Mouse (Mus musculus) kidney, adult 18-20 months (tissue): ENCODE measurements around the gene Cerkl.

Experiments
- DNase-seq: peaks from one replicate; pipeline ENCODE4 v3.0.0; 2021

Cerkl gene

GRCm38 (mm10) chr2:79309454-79310118 is 147.0 kb downstream of the Cerkl start:
- DNase-seq, result no peak

DNA sequence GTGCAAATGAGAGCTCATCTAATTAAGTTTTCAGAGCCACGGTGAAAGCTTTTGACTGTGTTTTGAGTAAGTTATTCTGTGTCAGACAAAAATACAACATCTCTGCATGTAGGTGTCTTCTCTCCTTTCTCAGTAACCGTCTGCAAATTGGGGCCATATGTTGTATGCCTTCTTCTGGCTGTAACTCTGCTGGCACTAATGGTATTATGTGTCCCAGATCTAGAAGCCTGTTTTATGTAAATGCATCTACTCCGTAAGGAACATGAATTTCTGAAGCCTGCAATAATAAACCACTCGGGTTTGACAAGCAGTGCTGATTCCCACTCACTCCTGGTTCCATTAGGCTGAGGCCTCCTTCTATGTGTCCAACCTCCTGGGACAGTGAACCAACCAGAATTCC is 149.0 kb downstream of the Cerkl start:
- DNase-seq, result no peak

DNA sequence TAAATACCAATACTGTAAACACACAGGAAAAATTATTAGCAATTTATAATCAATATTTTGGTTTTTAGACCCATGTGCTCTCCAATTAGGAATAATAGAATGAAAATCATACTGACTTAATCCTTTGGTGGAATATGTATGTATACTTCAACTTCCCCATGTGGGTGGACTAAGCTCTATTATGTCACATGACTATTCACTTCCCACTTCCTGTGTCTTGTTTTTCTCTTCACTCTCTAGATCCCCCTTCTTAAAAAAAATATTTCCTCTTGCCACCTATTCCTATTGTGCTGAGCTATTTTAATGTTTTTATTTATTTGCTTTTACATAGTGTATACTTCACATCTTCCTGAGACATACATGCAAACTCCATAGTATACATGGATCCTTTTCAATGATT is 154.2 kb downstream of the Cerkl start:
- no peak for DNase-seq

GRCm38 (mm10) chr2:79292431-79292830 is 164.2 kb downstream of the Cerkl start:
- DNase-seq, result no peak

DNA sequence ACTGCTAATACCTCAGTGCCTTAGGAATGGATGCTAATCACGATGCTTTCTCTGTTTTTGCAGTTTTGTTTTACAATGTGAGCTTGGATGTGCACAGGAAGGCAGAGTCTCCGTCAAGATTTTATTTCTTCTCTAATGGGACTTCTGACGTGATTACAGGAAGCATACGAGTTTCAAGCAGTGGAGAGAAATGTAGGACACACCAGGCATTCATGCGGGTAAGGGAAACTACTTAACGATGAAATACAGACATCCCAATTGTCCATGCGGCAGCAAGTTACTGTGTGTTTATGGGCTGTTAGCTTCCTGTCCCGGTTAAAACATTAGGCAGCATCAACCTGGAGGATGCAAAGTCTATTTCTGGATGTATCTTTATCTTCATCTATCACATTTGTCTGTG is 164.7 kb downstream of the Cerkl start:
- no peak for DNase-seq

GRCm38 (mm10) chr2:79290149-79290548 is 166.4 kb downstream of the Cerkl start:
- no peak for DNase-seq

DNA sequence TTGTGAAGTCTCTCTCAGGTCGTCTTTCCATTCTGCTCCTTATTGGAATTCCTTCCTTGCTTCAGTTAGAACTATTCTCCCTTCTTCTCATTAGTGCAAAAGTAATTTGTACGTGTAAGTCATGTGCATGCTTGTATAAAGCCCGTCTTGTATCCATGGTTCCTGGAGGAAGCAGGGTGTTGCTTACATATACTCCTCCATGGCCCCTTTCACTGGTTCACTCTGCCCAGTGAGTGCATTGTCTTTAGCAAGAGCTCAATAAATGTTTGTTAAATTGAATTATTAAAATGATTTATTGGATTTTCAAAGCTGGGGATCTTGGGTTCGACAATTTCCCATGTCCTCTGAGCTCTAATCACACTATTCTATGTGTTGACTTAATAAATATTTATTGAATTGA is 172.4 kb downstream of the Cerkl start:
- DNase-seq, result no peak
